Mouse (Mus musculus) intestine, postnatal 0 days (tissue): ENCODE data around the gene Pgs1. TPM values are rescaled to one million over a fixed set of nuclear protein-coding genes. Genes with fewer than 3 reads are reported as not detected.
A peak's percentile ranks its signal among the peaks of the same experiment; 100 is the strongest.

Experiments
- ATAC-seq: fragments of 200-750 bp; cut with Nextera tagmentation; 2 replicates; pipeline ENCODE4 v1.8.0; 2017; ENCODE audit warnings: mild to moderate bottlenecking, moderate TSS enrichment, moderate library complexity
- H3K27ac ChIP-seq: fragments of 300-500 bp; sonication (generic); 2 replicates; pipeline ENCODE4 v1.5.1; 2014; ENCODE audit warnings: mild to moderate bottlenecking, low read depth, low read length, moderate library complexity
- H3K27me3 ChIP-seq: fragments of 300-500 bp; sonication (generic); replicated peaks from 2 replicates; pipeline ENCODE4 v1.6.1; 2014; ENCODE audit warnings: low read length, mixed read lengths; ENCODE audit not compliant: control insufficient read depth, insufficient read depth
- H3K36me3 ChIP-seq: fragments of 300-500 bp; sonication (generic); 2 replicates; pipeline ENCODE4 v1.6.1; 2014; ENCODE audit warnings: mild to moderate bottlenecking, moderate library complexity; ENCODE audit not compliant: control insufficient read depth, insufficient read depth
- H3K4me1 ChIP-seq: fragments of 300-500 bp; sonication (generic); replicated peaks from 2 replicates; pipeline ENCODE4 v1.6.1; 2014; ENCODE audit warnings: antibody characterized with exemption, low read length, mixed read lengths; ENCODE audit not compliant: control insufficient read depth, insufficient read depth
- H3K4me2 ChIP-seq: fragments of 300-500 bp; sonication (generic); replicated peaks from 2 replicates; pipeline ENCODE4 v1.6.1; 2014; ENCODE audit warnings: low read depth, mild to moderate bottlenecking, moderate library complexity
- H3K4me3 ChIP-seq: fragments of 300-500 bp; sonication (generic); 2 replicates; pipeline ENCODE4 v1.5.1; 2014; ENCODE audit warnings: low read depth, low read length
- H3K9ac ChIP-seq: fragments of 300-500 bp; sonication (generic); 2 replicates; pipeline ENCODE4 v1.6.1; 2014; ENCODE audit warnings: mild to moderate bottlenecking, low read depth, low read length
- H3K9me3 ChIP-seq: fragments of 300-500 bp; sonication (generic); 2 replicates; pipeline ENCODE4 v1.6.1; 2016; ENCODE audit warnings: mixed run types; ENCODE audit not compliant: control insufficient read depth
- CTCF ChIP-seq: sonication (generic); IDR thresholded peaks from 2 replicates; pipeline ENCODE4 v1.5.1; 2016; ENCODE audit warnings: low read depth, mild to moderate bottlenecking, control low read depth, antibody characterized with exemption, moderate library complexity
- WGBS: fragments of 180-500 bp; shearing (Covaris S2); extraction: QIAGEN DNeasy Blood & Tissue Kit; methylation state at CpG from one replicate; pipeline ENCODE4 v1.1.7; 2014; 5-methylcytosine and 5-hydroxymethylcytosine counted together
- polyA plus RNA-seq: library from polyadenylated mRNA; unstranded; fragments of >200 nt; fragmentation: Nextera tagmentation; extraction: Ambion mirVana; gene quantifications from 2 replicates; pipeline ENCODE4 v1.2.1, GENCODE M21; 2015

Gene Pgs1
- polyA plus RNA-seq, 1 experiment from 2014 or later: 23.1 TPM

DNA sequence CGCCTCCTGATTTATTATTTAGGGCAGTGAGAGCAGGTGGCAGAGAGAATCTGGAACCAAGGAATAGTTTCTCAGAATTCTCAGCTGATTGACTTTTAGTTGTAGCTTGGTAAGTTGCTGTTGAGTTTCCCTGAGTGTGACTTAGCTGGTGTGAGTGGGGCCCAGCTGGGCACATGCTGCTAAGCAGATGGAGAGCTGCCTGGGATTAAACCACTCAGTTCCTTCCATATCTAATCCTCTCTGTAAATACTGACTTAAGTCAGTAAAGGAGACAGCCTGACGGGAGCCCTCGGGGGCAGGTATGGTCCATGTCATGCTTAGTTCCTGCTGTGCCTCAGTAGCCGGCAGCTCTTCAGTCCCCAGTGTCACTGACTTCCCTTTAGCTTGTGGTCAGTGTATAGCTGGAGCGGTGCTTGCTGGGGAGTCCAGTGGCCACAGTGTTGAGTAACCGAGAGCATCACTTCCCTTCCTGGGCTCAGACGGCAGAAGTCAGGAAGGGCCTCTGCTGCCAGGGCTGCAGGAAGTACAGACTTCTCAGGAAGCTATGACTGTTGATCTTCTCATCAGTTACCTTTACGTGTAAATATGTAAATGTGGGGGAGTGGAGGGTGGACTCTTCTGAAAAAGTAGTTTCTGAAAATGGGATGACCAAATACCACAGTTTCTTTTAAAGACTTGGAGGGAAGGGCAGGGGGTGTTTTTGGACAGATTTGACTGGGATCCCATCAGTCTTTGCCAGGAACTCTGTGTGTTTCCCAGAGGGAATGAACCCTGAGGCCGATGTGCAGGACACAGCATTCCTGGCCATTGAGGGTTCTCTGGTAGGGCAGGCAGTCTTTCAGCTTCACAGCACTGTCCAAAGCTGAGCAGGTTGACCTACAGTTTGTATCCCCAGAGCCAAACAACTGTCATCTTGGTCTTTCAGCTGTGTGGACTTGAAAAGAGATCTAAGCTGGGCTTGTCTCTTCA lies 5.7 kb downstream of the Pgs1 start:
- no peaks in the 10 kb centered on the region for H3K9me3 ChIP-seq
- peak overlapping the region; percentile 37; the same call in 1 of the 2 replicates for H3K27ac ChIP-seq
- no peaks in the 10 kb centered on the region for H3K27me3 ChIP-seq
- no peak for ATAC-seq
- WGBS: 45% methylated on average over 9 of the region's 9 CpGs
- peaks cover 33% of the 10 kb centered on the region for H3K4me1 ChIP-seq
- H3K4me2 ChIP-seq: no peak overlapping the region
- no peak for TF ChIP-seq CTCF
- H3K9ac ChIP-seq: no peak overlapping the region
- no peaks in the 10 kb centered on the region for H3K36me3 ChIP-seq
- H3K4me3 ChIP-seq: no peak overlapping the region

DNA sequence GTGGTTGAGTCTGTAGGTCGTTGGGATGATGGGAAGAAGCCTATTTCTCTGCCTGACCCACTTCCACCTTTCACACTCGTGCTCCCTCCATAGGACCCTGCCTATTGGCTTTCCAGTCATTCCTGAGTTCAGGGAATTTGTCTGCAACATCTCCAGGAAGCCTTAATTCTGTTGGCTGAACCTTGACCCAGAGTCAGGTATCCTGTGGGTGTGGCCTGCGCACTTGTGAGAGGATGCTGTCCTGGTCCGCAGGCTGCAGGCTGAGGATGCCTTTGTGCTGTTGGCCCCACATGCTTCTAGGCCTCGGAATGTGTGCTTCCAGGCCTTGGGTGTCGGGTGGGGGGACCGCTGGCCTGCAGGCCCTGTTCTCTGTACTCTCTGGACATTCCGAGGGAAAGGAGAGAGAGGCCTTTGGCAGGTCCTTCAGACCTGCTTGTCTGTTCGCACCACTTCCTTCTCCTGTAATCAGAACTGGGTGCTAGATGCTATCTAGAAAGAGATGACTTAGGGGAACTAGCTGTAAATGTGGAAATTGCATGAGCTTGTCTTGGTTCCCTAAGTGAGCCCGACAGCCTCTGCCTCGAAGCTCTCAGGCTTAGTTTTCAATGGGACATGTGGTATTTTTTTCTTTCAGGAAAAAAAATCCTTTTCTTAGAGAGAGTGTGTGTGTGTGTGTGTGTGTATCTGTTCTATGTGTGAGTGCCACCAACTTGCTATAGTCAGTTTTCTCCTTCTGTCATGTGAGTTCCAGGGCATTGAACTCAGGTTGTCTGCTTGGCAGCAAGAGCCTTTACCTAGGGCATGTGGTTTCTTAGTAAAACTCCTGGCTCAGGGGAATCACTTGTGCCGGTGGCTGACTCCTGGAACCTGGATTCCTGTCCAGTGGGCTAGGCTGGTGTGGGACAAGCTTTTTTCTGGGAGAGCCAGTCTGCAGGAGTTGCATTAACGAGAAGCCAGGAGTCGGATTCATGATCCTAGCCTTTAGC lies 7.4 kb downstream of the Pgs1 start:
- Histone ChIP-seq H3K27ac (peak overlapping the region; percentile 68), H3K4me3 (no peak overlapping the region), H3K4me1 (peaks cover 30% of the 10 kb centered on the region), H3K4me2 (no peak overlapping the region), H3K27me3 (no peaks in the 10 kb centered on the region), H3K36me3 (no peaks in the 10 kb centered on the region), H3K9ac (0 out of 2 replicates have a peak overlapping the region, but pooled peaks have one; percentile 22), H3K9me3 (no peaks in the 10 kb centered on the region)
- ATAC-seq: no peak
- TF ChIP-seq CTCF: no peak
- WGBS: 45% methylated on average over 14 of the region's 14 CpGs

DNA sequence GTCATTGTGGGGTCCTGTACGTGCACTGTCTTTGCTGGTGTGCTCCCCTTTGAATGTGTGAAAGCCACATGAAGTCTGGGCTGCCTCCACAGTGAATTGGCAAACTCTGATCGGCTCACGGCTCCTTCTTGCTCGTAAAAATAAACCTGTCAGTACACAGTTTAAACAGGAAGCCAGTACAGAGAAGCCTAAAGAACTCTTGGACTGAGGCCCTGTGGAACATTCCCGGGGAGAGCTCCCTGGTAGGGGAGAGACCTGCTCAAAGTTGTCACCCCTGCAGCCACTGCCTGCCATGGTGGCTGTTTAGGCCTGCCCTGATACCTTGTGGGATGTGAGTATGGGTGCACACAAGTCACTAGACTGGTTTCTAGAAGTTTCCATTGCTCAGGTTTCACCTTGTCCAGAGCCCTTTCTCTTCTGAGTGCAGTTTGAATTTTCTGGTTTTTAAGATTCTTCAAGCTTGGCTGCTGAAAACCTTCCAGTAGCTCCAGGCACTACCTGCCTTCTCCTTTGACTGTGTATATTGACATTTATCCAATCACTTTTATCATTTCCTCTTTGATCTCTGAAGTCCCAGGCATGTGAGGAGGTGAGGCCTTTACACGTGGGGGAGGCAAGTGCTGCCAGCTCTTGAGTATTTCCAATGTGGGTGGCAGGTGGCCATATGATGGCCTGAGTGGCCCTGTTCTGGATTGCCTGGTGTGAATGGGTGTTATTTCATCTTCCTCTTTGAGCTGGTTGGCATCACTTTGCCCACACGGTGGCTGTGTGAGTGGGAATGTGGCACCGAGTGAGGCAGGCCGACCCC lies 8.4 kb downstream of the Pgs1 start:
- H3K4me2 ChIP-seq: peak overlapping the region; percentile 17; the same call in 1 of the 2 replicates
- H3K36me3 ChIP-seq: 0 out of 2 replicates have a peak, but pooled peaks cover 10% of the 10 kb centered on the region
- TF ChIP-seq CTCF: no peak
- H3K27me3 ChIP-seq: no peaks in the 10 kb centered on the region
- H3K4me1 ChIP-seq: peaks cover 30% of the 10 kb centered on the region
- 43% methylated on average over 9 of the region's 9 CpGs for WGBS
- peak overlapping the region; percentile 68 for H3K27ac ChIP-seq
- no peak for ATAC-seq
- no peak overlapping the region for H3K4me3 ChIP-seq
- no peak overlapping the region for H3K9ac ChIP-seq
- H3K9me3 ChIP-seq: no peaks in the 10 kb centered on the region

GRCm38 (mm10) chr11:117995255-117995654 lies 9.2 kb downstream of the Pgs1 start:
- TF ChIP-seq CTCF: no peak
- Histone ChIP-seq H3K27ac (no peak overlapping the region; the same call in 1 of the 2 replicates), H3K36me3 (0 out of 2 replicates have a peak, but pooled peaks cover 11% of the 10 kb centered on the region), H3K27me3 (no peaks in the 10 kb centered on the region), H3K4me1 (peaks cover 30% of the 10 kb centered on the region), H3K4me2 (no peak overlapping the region), H3K9me3 (no peaks in the 10 kb centered on the region), H3K4me3 (no peak overlapping the region), H3K9ac (no peak overlapping the region)
- ATAC-seq: no peak
- WGBS: 63% methylated on average over 2 of the region's 2 CpGs

- no peak for TF ChIP-seq CTCF
- 37% methylated on average over 3 of the region's 3 CpGs for WGBS
- Histone ChIP-seq H3K4me3 (no peak overlapping the region), H3K9ac (no peak overlapping the region), H3K4me2 (no peak overlapping the region), H3K36me3 (0 out of 2 replicates have a peak, but pooled peaks cover 15% of the 10 kb centered on the region), H3K27me3 (no peaks in the 10 kb centered on the region), H3K4me1 (peaks cover 30% of the 10 kb centered on the region), H3K27ac (no peak overlapping the region; the same call in 1 of the 2 replicates), H3K9me3 (no peaks in the 10 kb centered on the region)
- no peak for ATAC-seq
Measured at GRCm38 (mm10) chr11:117995661-117996060, 9.6 kb downstream of the Pgs1 start.
